Comparison of ENCODE assay signal across 19 mouse cellular contexts in genomic region chr9:64407390-64407970, GRCm38 (mm10).
"Had no signal": no experiment of that assay in that cellular context is flagged by ENCODE, and none has a peak within 500 bp of the region (broad histone marks: within the 10 kb centered on the region; RNA-seq: fewer than 3 reads in every experiment).

No protein-coding gene starts in this region.

- H3K4me3 ChIP-seq: kidney, embryonic 15.5 days; layer of hippocampus, adult 2 months; limb, embryonic 12.5 days; limb, embryonic 15.5 days; megakaryocyte, embryonic 14.5 days; midbrain, embryonic 10.5 days; midbrain, embryonic 13.5 days; myocyte; neural tube, embryonic 13.5 days; stomach, embryonic 15.5 days had no signal

- H3K27ac ChIP-seq: kidney, embryonic 15.5 days; layer of hippocampus, adult 2 months; limb, embryonic 12.5 days; limb, embryonic 15.5 days; liver, embryonic 14.5 days; midbrain, embryonic 10.5 days; midbrain, embryonic 13.5 days; stomach, embryonic 15.5 days had no signal

- H3K36me3 ChIP-seq: kidney, embryonic 15.5 days; limb, embryonic 12.5 days; limb, embryonic 15.5 days; midbrain, embryonic 10.5 days; midbrain, embryonic 13.5 days; neural tube, embryonic 13.5 days; stomach, embryonic 15.5 days had no signal

- H3K4me1 ChIP-seq: limb, embryonic 15.5 days; stomach, embryonic 15.5 days had no signal

- DNase-seq: kidney, adult 18-20 months; layer of hippocampus, adult 9-11 months; liver, postnatal 0 days; lung, embryonic 14.5 days; retina, postnatal 1 day; right cerebral cortex, postnatal 25 days; spleen, adult 18-20 months; thymus, postnatal 25 days had no signal

- H3K27me3 ChIP-seq: kidney, embryonic 15.5 days; midbrain, embryonic 13.5 days; stomach, embryonic 15.5 days had no signal
